Mouse (Mus musculus) cerebellum, adult 11 months (tissue): ENCODE data around the gene Cradd.

Experiments
- DNase-seq: peaks from one replicate; pipeline ENCODE4 v3.0.0; 2022

Cradd gene

GRCm38 (mm10) chr10:95302211-95303163, 21.4 kb downstream of the Cradd start:
- no peak for DNase-seq

GRCm38 (mm10) chr10:95300178-95300793, 23.6 kb downstream of the Cradd start:
- no peak for DNase-seq

- no peak for DNase-seq
Measured at GRCm38 (mm10) chr10:95299808-95300133, 24.2 kb downstream of the Cradd start.

- no peak for DNase-seq
Measured at GRCm38 (mm10) chr10:95299010-95299807, 24.7 kb downstream of the Cradd start.

- no peak for DNase-seq
Measured at GRCm38 (mm10) chr10:95298504-95298903, 25.4 kb downstream of the Cradd start.

- DNase-seq, result no peak
Measured at GRCm38 (mm10) chr10:95297690-95298104, 26.2 kb downstream of the Cradd start.

GRCm38 (mm10) chr10:95297024-95297423, 26.9 kb downstream of the Cradd start:
- DNase-seq, result no peak

GRCm38 (mm10) chr10:95293261-95293660, 30.7 kb downstream of the Cradd start:
- no peak for DNase-seq

GRCm38 (mm10) chr10:95292269-95292668, 31.7 kb downstream of the Cradd start:
- no peak for DNase-seq

GRCm38 (mm10) chr10:95291133-95291876, 32.6 kb downstream of the Cradd start:
- DNase-seq, result no peak

GRCm38 (mm10) chr10:95289819-95290218, 34.1 kb downstream of the Cradd start:
- no peak for DNase-seq

- DNase-seq, result no peak
Measured at GRCm38 (mm10) chr10:95288206-95288605, 35.7 kb downstream of the Cradd start.

GRCm38 (mm10) chr10:95287351-95287750, 36.6 kb downstream of the Cradd start:
- no peak for DNase-seq

GRCm38 (mm10) chr10:95283434-95283833, 40.5 kb downstream of the Cradd start:
- DNase-seq, result no peak

- no peak for DNase-seq
Measured at GRCm38 (mm10) chr10:95281996-95282395, 41.9 kb downstream of the Cradd start.

- DNase-seq, result no peak
Measured at GRCm38 (mm10) chr10:95281466-95281990, 42.4 kb downstream of the Cradd start.

- DNase-seq, result peak; percentile 63
Measured at GRCm38 (mm10) chr10:95280327-95280726, 43.6 kb downstream of the Cradd start.

GRCm38 (mm10) chr10:95279459-95279858, 44.5 kb downstream of the Cradd start:
- DNase-seq, result no peak

- DNase-seq, result no peak
Measured at GRCm38 (mm10) chr10:95278085-95278484, 45.8 kb downstream of the Cradd start.

GRCm38 (mm10) chr10:95275488-95275887, 48.4 kb downstream of the Cradd start:
- no peak for DNase-seq

- DNase-seq, result no peak
Measured at GRCm38 (mm10) chr10:95273226-95273625, 50.7 kb downstream of the Cradd start.

- no peak for DNase-seq
Measured at GRCm38 (mm10) chr10:95269151-95269550, 54.8 kb downstream of the Cradd start.
